Comparison of ENCODE assay signal across 8 mouse cellular contexts in genomic region chr17:23770896-23771283, GRCm38 (mm10). TPM values are rescaled to one million over a fixed set of nuclear protein-coding genes. Genes with fewer than 3 reads are reported as not detected.
A peak's percentile ranks its signal among the peaks of the same experiment; 100 is the strongest.
DNase-seq lines count a peak whose midpoint lies in the region; ATAC-seq lines count a peak whose summit lies in the region.

No protein-coding gene starts in this region.

- peak overlapping the region; percentile 67 for H3K4me2 ChIP-seq in hindbrain, embryonic 15.5 days

- peaks cover 9% of the 10 kb centered on the region; the same call in 1 of the 2 replicates for H3K36me3 ChIP-seq in hindbrain, embryonic 15.5 days

- peak overlapping the region; percentile 97 for H3K9ac ChIP-seq in hindbrain, embryonic 15.5 days

- peak overlapping the region; percentile 94 for H3K4me3 ChIP-seq in hindbrain, embryonic 15.5 days

- H3K9me3 ChIP-seq in hindbrain, embryonic 15.5 days, result no peaks in the 10 kb centered on the region

- under 1% methylated on average over 19 of the region's 19 CpGs for WGBS in hindbrain, embryonic 15.5 days

- ATAC-seq in cerebellum, adult (ENCODE audit: insufficient number of reproducible peaks, low FRiP score, low TSS enrichment), result peak; percentile 51; the same call in 1 of the 2 replicates
- no peak for ATAC-seq in hindbrain, embryonic 15.5 days (ENCODE audit: low FRiP score, low read depth)
- ATAC-seq in megakaryocyte progenitor cell, adult 5-6 weeks (replicated peaks; ENCODE audit: poor library complexity), result peak; percentile 1; the same call in 1 of the 2 replicates

- peak overlapping the region; percentile 94 for H3K27ac ChIP-seq in hindbrain, embryonic 15.5 days (replicated peaks)

- DNase-seq in cerebellum, adult 11 months, result no peak
- peak; percentile 30 for DNase-seq in right cerebral cortex, postnatal 25 days
- no peak for DNase-seq in right cerebral cortex, adult 18-20 months
- DNase-seq in yolk sac, embryonic 10.5 days (ENCODE audit: low spot score), result no peak
- no peak for DNase-seq in natural killer cell, adult 2 months (ENCODE audit: low spot score in 2 of 2)

- peaks cover 27% of the 10 kb centered on the region for H3K4me1 ChIP-seq in hindbrain, embryonic 15.5 days (replicated peaks)

- no peaks in the 10 kb centered on the region for H3K27me3 ChIP-seq in hindbrain, embryonic 15.5 days

RNA-seq across cellular contexts. Expression of gene Flywch1, which starts 0.5 kb away (rescaled TPM):
- 204 and 209 TPM in 2 replicates for polyA plus RNA-seq in hindbrain, embryonic 15.5 days (2015; fragmentation: Nextera tagmentation; extraction: Ambion mirVana)
- total RNA-seq in megakaryocyte progenitor cell, adult 5-6 weeks (2015), result 4.7 and 5.1 TPM in 2 replicates
- 9.9 and 10.6 TPM in 2 replicates for total RNA-seq in megakaryocyte progenitor cell, adult 5-6 weeks (2017)

RNA-seq across cellular contexts. Expression of gene Flywch2, which starts 15.0 kb away (rescaled TPM):
- 79.4 and 83.9 TPM in 2 replicates for polyA plus RNA-seq in hindbrain, embryonic 15.5 days (2015; fragmentation: Nextera tagmentation; extraction: Ambion mirVana)
- 1.1 and 3.3 TPM in 2 replicates for total RNA-seq in megakaryocyte progenitor cell, adult 5-6 weeks (2015)
- total RNA-seq in megakaryocyte progenitor cell, adult 5-6 weeks (2017), result not detected in 2 replicates

RNA-seq across cellular contexts. Expression of gene Srrm2, which starts 19.4 kb away (rescaled TPM):
- 480 and 502 TPM in 2 replicates for polyA plus RNA-seq in hindbrain, embryonic 15.5 days (2015; fragmentation: Nextera tagmentation; extraction: Ambion mirVana)
- 298 and 382 TPM in 2 replicates for total RNA-seq in megakaryocyte progenitor cell, adult 5-6 weeks (2015)
- total RNA-seq in megakaryocyte progenitor cell, adult 5-6 weeks (2017), result 96.7 and 109 TPM in 2 replicates

RNA-seq across cellular contexts. Expression of gene Kremen2, which starts 25.3 kb away (rescaled TPM):
- 1.5 TPM in 2 replicates for polyA plus RNA-seq in hindbrain, embryonic 15.5 days (2015; fragmentation: Nextera tagmentation; extraction: Ambion mirVana)
- 0.05 TPM in 1 of 2 replicates, not detected in the other for total RNA-seq in megakaryocyte progenitor cell, adult 5-6 weeks (2015)
- total RNA-seq in megakaryocyte progenitor cell, adult 5-6 weeks (2017), result not detected in 2 replicates

RNA-seq across cellular contexts. Expression of gene Paqr4, which starts 30.2 kb away (rescaled TPM):
- polyA plus RNA-seq in hindbrain, embryonic 15.5 days (2015; fragmentation: Nextera tagmentation; extraction: Ambion mirVana), result 67.0 and 75.2 TPM in 2 replicates
- 1.3 and 1.6 TPM in 2 replicates for total RNA-seq in megakaryocyte progenitor cell, adult 5-6 weeks (2015)
- total RNA-seq in megakaryocyte progenitor cell, adult 5-6 weeks (2017), result 1.9 and 2.4 TPM in 2 replicates
